Mouse (Mus musculus) kidney, adult 9 months (tissue): ENCODE data around the gene Nfasc.
A peak's percentile ranks its signal among the peaks of the same experiment; 100 is the strongest.

Experiments used
- DNase-seq: peaks from one replicate; pipeline ENCODE4 v3.0.0; 2022

Nfasc gene

GRCm38 (mm10) chr1:132580063-132580462 is 161.5 kb downstream of the Nfasc start:
- DNase-seq, result no peak

- DNase-seq, result no peak
These were observed 164.8 kb downstream of the Nfasc start for GRCm38 (mm10) chr1:132576845-132577244.

- DNase-seq, result no peak
These were observed 168.7 kb downstream of the Nfasc start for GRCm38 (mm10) chr1:132572851-132573250.

GRCm38 (mm10) chr1:132571613-132572012 is 170.0 kb downstream of the Nfasc start:
- DNase-seq, result no peak

- DNase-seq, result no peak
These were observed 170.7 kb downstream of the Nfasc start for GRCm38 (mm10) chr1:132570906-132571305.

- no peak for DNase-seq
These were observed 171.4 kb downstream of the Nfasc start for GRCm38 (mm10) chr1:132570068-132570780.

GRCm38 (mm10) chr1:132569516-132569915 is 172.1 kb downstream of the Nfasc start:
- DNase-seq, result no peak

GRCm38 (mm10) chr1:132567336-132568125 is 174.1 kb downstream of the Nfasc start:
- no peak for DNase-seq

- no peak for DNase-seq
These were observed 175.8 kb downstream of the Nfasc start for GRCm38 (mm10) chr1:132565766-132566165.

GRCm38 (mm10) chr1:132564946-132565345 is 176.7 kb downstream of the Nfasc start:
- no peak for DNase-seq

GRCm38 (mm10) chr1:132562337-132562795 is 179.2 kb downstream of the Nfasc start:
- no peak for DNase-seq

GRCm38 (mm10) chr1:132560907-132561700 is 180.5 kb downstream of the Nfasc start:
- peak; percentile 9 for DNase-seq

GRCm38 (mm10) chr1:132559045-132559444 is 182.6 kb downstream of the Nfasc start:
- no peak for DNase-seq

GRCm38 (mm10) chr1:132557901-132558631 is 183.5 kb downstream of the Nfasc start:
- DNase-seq, result peak; percentile 47

- DNase-seq, result no peak
These were observed 197.8 kb downstream of the Nfasc start for GRCm38 (mm10) chr1:132543789-132544188.

GRCm38 (mm10) chr1:132542762-132543306 is 198.8 kb downstream of the Nfasc start, which contains the start of gene Cntn2:
Cntn2 (minus strand) TSS chr1:132543256.
- DNase-seq, result no peak

GRCm38 (mm10) chr1:132541824-132542599 is 199.6 kb downstream of the Nfasc start:
- no peak for DNase-seq

GRCm38 (mm10) chr1:132541171-132541823 is 200.3 kb downstream of the Nfasc start:
- DNase-seq, result no peak

- DNase-seq, result no peak
These were observed 200.9 kb downstream of the Nfasc start for GRCm38 (mm10) chr1:132540701-132541100.

GRCm38 (mm10) chr1:132537736-132538135 is 203.9 kb downstream of the Nfasc start:
- no peak for DNase-seq

- DNase-seq, result no peak
These were observed 205.2 kb downstream of the Nfasc start for GRCm38 (mm10) chr1:132536416-132536815.
